ENCODE assay signal across 10 mouse cellular contexts in the genomic region with DNA sequence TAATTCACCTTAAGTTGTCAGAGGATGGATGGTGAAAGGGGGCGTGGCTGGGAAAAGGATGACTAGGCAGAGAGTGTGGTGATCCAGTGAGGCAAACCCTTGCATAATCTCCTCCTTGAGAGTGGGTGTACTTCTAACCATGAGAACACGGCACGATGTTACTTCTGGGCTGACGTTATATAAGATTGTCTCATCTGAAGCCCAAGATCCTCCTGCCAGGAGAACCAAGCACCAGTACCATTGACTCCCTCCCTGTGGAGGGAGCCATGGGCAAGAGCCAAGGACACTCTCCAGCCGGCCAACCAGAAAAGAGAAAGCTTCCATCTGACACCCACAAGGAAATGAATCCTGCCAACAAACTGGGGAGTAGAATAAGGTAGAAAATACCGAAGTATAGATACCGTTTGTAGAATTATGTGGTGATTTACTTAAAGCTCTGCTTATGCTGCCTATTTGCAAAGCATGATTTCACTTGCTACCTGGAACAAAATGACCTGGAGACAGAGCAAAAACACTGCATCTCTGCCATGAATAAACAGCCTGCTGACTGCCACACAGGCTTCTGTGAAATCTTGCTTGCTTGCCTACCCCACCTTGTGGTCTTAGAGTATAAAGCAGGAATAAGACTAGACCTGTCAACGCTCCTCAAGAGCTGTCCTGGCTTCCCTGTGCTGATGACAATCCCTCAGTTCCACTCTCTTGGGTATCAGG. TPM values are rescaled to one million over a fixed set of nuclear protein-coding genes. Genes with fewer than 3 reads are reported as not detected.
DNase-seq lines count a peak whose midpoint lies in the region; ATAC-seq and TF ChIP-seq lines count a peak whose summit lies in the region.
"Had no signal": no experiment of that assay in that cellular context is flagged by ENCODE, and none has a peak within 500 bp of the region (broad histone marks: within the 10 kb centered on the region; RNA-seq: fewer than 3 reads in every experiment).

No protein-coding gene starts in this region.

- H3K36me3 ChIP-seq in embryonic facial prominence, embryonic 11.5 days (replicated peaks; ENCODE audit: control insufficient read depth, insufficient read depth, low read depth, low read length) = no peaks in the 10 kb centered on the region
- no peaks in the 10 kb centered on the region for H3K36me3 ChIP-seq in embryonic facial prominence, embryonic 10.5 days (replicated peaks)
- no peaks in the 10 kb centered on the region for H3K36me3 ChIP-seq in intestine, embryonic 15.5 days
- H3K36me3 ChIP-seq in liver, embryonic 14.5 days (replicated peaks; ENCODE audit: control insufficient read depth, insufficient read depth, low read depth) = no peaks in the 10 kb centered on the region

- no peaks in the 10 kb centered on the region for H3K27me3 ChIP-seq in embryonic facial prominence, embryonic 11.5 days (ENCODE audit: control insufficient read depth, insufficient read depth, low read length)
- no peaks in the 10 kb centered on the region for H3K27me3 ChIP-seq in embryonic facial prominence, embryonic 10.5 days (replicated peaks; ENCODE audit: low read depth, poor library complexity, severe bottlenecking)
- H3K27me3 ChIP-seq in intestine, embryonic 15.5 days (replicated peaks) = no peaks in the 10 kb centered on the region
- no peaks in the 10 kb centered on the region for H3K27me3 ChIP-seq in liver, embryonic 14.5 days (ENCODE audit: control insufficient read depth, insufficient read depth, low read length)

- H3K4me3 ChIP-seq in embryonic facial prominence, embryonic 11.5 days (ENCODE audit: low read depth, low read length) = no peak overlapping the region
- H3K4me3 ChIP-seq in embryonic facial prominence, embryonic 10.5 days = no peak overlapping the region
- no peak overlapping the region for H3K4me3 ChIP-seq in intestine, embryonic 15.5 days (replicated peaks)
- no peak overlapping the region for H3K4me3 ChIP-seq in liver, embryonic 14.5 days (ENCODE audit: insufficient read depth in 1 of 2, low read depth in 2 of 2, low read length in 2 of 2)

- ATAC-seq in embryonic facial prominence, embryonic 11.5 days (replicated peaks; ENCODE audit: insufficient number of reproducible peaks, low FRiP score, low TSS enrichment, low read depth) = no peak
- ATAC-seq in intestine, embryonic 15.5 days = peak; percentile 87
- no peak for ATAC-seq in liver, embryonic 14.5 days (ENCODE audit: insufficient read depth)

- no peak overlapping the region for H3K4me2 ChIP-seq in embryonic facial prominence, embryonic 11.5 days (ENCODE audit: low read depth, low read length)
- H3K4me2 ChIP-seq in intestine, embryonic 15.5 days (replicated peaks) = peak overlapping the region; percentile 34; the same call in 1 of the 2 replicates
- no peak overlapping the region; the same call in 1 of the 2 replicates for H3K4me2 ChIP-seq in liver, embryonic 14.5 days (ENCODE audit: low read depth)

- peak; percentile 45 for DNase-seq in embryonic facial prominence, embryonic 11.5 days (ENCODE audit: low spot score)
- DNase-seq in embryonic facial prominence, embryonic 10.5 days (ENCODE audit: low spot score) = no peak
- peak; percentile 68 for DNase-seq in 416B (ENCODE audit: low read depth)
- peak; percentile 83 for DNase-seq in cerebellum, adult 9-11 months
- no peak for DNase-seq in liver, embryonic 14.5 days (ENCODE audit: low read depth in 3 of 3, low spot score in 3 of 3)
- peak; percentile 51 for DNase-seq in retina, postnatal 1 day
- no peak for DNase-seq in testis, postnatal 14 days (ENCODE audit: low spot score)

- peak; percentile 40 for TF ChIP-seq CTCF in liver, embryonic 14.5 days (IDR thresholded peaks at IDR 0.05; ENCODE audit: low read depth)

- no peak overlapping the region for H3K9ac ChIP-seq in embryonic facial prominence, embryonic 11.5 days (replicated peaks; ENCODE audit: low read length)
- no peak overlapping the region for H3K9ac ChIP-seq in intestine, embryonic 15.5 days
- H3K9ac ChIP-seq in liver, embryonic 14.5 days (replicated peaks) = no peak overlapping the region

- H3K9me3 ChIP-seq in embryonic facial prominence, embryonic 11.5 days (replicated peaks; ENCODE audit: control insufficient read depth, low read length) = no peaks in the 10 kb centered on the region
- no peaks in the 10 kb centered on the region for H3K9me3 ChIP-seq in embryonic facial prominence, embryonic 10.5 days
- H3K9me3 ChIP-seq in intestine, embryonic 15.5 days = no peaks in the 10 kb centered on the region
- no peaks in the 10 kb centered on the region for H3K9me3 ChIP-seq in liver, embryonic 14.5 days (ENCODE audit: control insufficient read depth, low read length)

- WGBS in embryonic facial prominence, embryonic 11.5 days = 38% methylated on average over 8 of the region's 8 CpGs
- 44% methylated on average over 8 of the region's 8 CpGs for WGBS in embryonic facial prominence, embryonic 10.5 days
- 27% methylated on average over 8 of the region's 8 CpGs for WGBS in intestine, embryonic 15.5 days
- 24% methylated on average over 8 of the region's 8 CpGs for WGBS in liver, embryonic 14.5 days (ENCODE audit: insufficient replicate concordance)

- H3K27ac ChIP-seq in embryonic facial prominence, embryonic 11.5 days (replicated peaks; ENCODE audit: low read depth, low read length) = no peak overlapping the region
- no peak overlapping the region for H3K27ac ChIP-seq in embryonic facial prominence, embryonic 10.5 days (replicated peaks)
- H3K27ac ChIP-seq in intestine, embryonic 15.5 days = no peak overlapping the region
- H3K27ac ChIP-seq in liver, embryonic 14.5 days = no peak overlapping the region

- no peak for TF ChIP-seq EP300 in liver, embryonic 14.5 days (IDR thresholded peaks at IDR 0.05; ENCODE audit: low read depth)

- no peaks in the 10 kb centered on the region for H3K4me1 ChIP-seq in embryonic facial prominence, embryonic 11.5 days (ENCODE audit: control insufficient read depth, insufficient read depth, low read length)
- no peaks in the 10 kb centered on the region for H3K4me1 ChIP-seq in embryonic facial prominence, embryonic 10.5 days
- 0 out of 2 replicates have a peak, but pooled peaks cover 3% of the 10 kb centered on the region for H3K4me1 ChIP-seq in intestine, embryonic 15.5 days (replicated peaks)
- H3K4me1 ChIP-seq in liver, embryonic 14.5 days (replicated peaks; ENCODE audit: control insufficient read depth in 2 of 2, insufficient read depth in 2 of 2, low read length in 1 of 2) = no peaks in the 10 kb centered on the region

RNA-seq across cellular contexts. Expression of gene Zfp941, which starts 6.3 kb away (rescaled TPM):
- polyA plus RNA-seq in embryonic facial prominence, embryonic 11.5 days (2014; fragmentation: Nextera tagmentation; extraction: Ambion mirVana) = 3.5 and 3.6 TPM in 2 replicates
- 2.9 and 3.6 TPM in 2 replicates for polyA plus RNA-seq in embryonic facial prominence, embryonic 10.5 days (2016; fragmentation: Nextera tagmentation; extraction: Ambion mirVana)
- polyA plus RNA-seq in intestine, embryonic 15.5 days (2015; fragmentation: Nextera tagmentation; extraction: Ambion mirVana) = 1.6 and 2.0 TPM in 2 replicates
- 0.06 and 0.10 TPM in 2 replicates for polyA plus RNA-seq in liver, embryonic 14.5 days (2012; rRNA removed)
- polyA plus RNA-seq in liver, embryonic 14.5 days (2014; fragmentation: Nextera tagmentation; extraction: Ambion mirVana) = 0.10 and 0.25 TPM in 2 replicates

RNA-seq across cellular contexts. Expression of gene Urah, which starts 6.5 kb away (rescaled TPM):
- 1.1 and 1.3 TPM in 2 replicates for polyA plus RNA-seq in embryonic facial prominence, embryonic 11.5 days (2014; fragmentation: Nextera tagmentation; extraction: Ambion mirVana)
- 1.8 and 1.9 TPM in 2 replicates for polyA plus RNA-seq in embryonic facial prominence, embryonic 10.5 days (2016; fragmentation: Nextera tagmentation; extraction: Ambion mirVana)
- 4.8 TPM in 2 replicates for polyA plus RNA-seq in intestine, embryonic 15.5 days (2015; fragmentation: Nextera tagmentation; extraction: Ambion mirVana)
- 8.3 and 9.1 TPM in 2 replicates for polyA plus RNA-seq in liver, embryonic 14.5 days (2012; rRNA removed)
- polyA plus RNA-seq in liver, embryonic 14.5 days (2014; fragmentation: Nextera tagmentation; extraction: Ambion mirVana) = 19.3 and 22.8 TPM in 2 replicates
- polyA plus RNA-seq: testis, adult 2 months had no signal

RNA-seq across cellular contexts. Expression of gene Scgb1c1, which starts 17.0 kb away (rescaled TPM):
- polyA plus RNA-seq in embryonic facial prominence, embryonic 11.5 days (2014; fragmentation: Nextera tagmentation; extraction: Ambion mirVana) = not detected in 2 replicates
- polyA plus RNA-seq in embryonic facial prominence, embryonic 10.5 days (2016; fragmentation: Nextera tagmentation; extraction: Ambion mirVana) = not detected in 2 replicates
- not detected in 2 replicates for polyA plus RNA-seq in intestine, embryonic 15.5 days (2015; fragmentation: Nextera tagmentation; extraction: Ambion mirVana)
- not detected in 2 replicates for polyA plus RNA-seq in liver, embryonic 14.5 days (2012; rRNA removed)
- not detected in 2 replicates for polyA plus RNA-seq in liver, embryonic 14.5 days (2014; fragmentation: Nextera tagmentation; extraction: Ambion mirVana)
- polyA plus RNA-seq: large intestine, adult 2 months; testis, adult 2 months had no signal

RNA-seq across cellular contexts. Expression of gene Odf3, which starts 19.3 kb away (rescaled TPM):
- polyA plus RNA-seq in embryonic facial prominence, embryonic 11.5 days (2014; fragmentation: Nextera tagmentation; extraction: Ambion mirVana) = not detected in 2 replicates
- not detected in 2 replicates for polyA plus RNA-seq in embryonic facial prominence, embryonic 10.5 days (2016; fragmentation: Nextera tagmentation; extraction: Ambion mirVana)
- polyA plus RNA-seq in intestine, embryonic 15.5 days (2015; fragmentation: Nextera tagmentation; extraction: Ambion mirVana) = not detected in 2 replicates
- not detected in 2 replicates for polyA plus RNA-seq in liver, embryonic 14.5 days (2012; rRNA removed)
- polyA plus RNA-seq in liver, embryonic 14.5 days (2014; fragmentation: Nextera tagmentation; extraction: Ambion mirVana) = not detected in 2 replicates
- polyA plus RNA-seq: large intestine, adult 2 months had no signal

RNA-seq across cellular contexts. Expression of gene Gm45785, which starts 27.8 kb away (rescaled TPM):
- not detected in 2 replicates for polyA plus RNA-seq in embryonic facial prominence, embryonic 11.5 days (2014; fragmentation: Nextera tagmentation; extraction: Ambion mirVana)
- polyA plus RNA-seq in embryonic facial prominence, embryonic 10.5 days (2016; fragmentation: Nextera tagmentation; extraction: Ambion mirVana) = 0.22 TPM in 1 of 2 replicates, not detected in the other
- polyA plus RNA-seq in intestine, embryonic 15.5 days (2015; fragmentation: Nextera tagmentation; extraction: Ambion mirVana) = 0.54 TPM in 1 of 2 replicates, not detected in the other
- not detected in 2 replicates for polyA plus RNA-seq in liver, embryonic 14.5 days (2012; rRNA removed)
- not detected in 2 replicates for polyA plus RNA-seq in liver, embryonic 14.5 days (2014; fragmentation: Nextera tagmentation; extraction: Ambion mirVana)
- polyA plus RNA-seq: large intestine, adult 2 months; testis, adult 2 months had no signal

Comparison
In these comparisons a context has a peak if more than half of its experiments do, and no peak if none do; other contexts are left out.
1. DNase-seq: peak in embryonic facial prominence, embryonic 11.5 days (single experiment), 416B (single experiment), cerebellum, adult 9-11 months (single experiment) and retina, postnatal 1 day (single experiment); none in embryonic facial prominence, embryonic 10.5 days (single experiment), liver, embryonic 14.5 days (0 of 3) and testis, postnatal 14 days (single experiment).